Mouse (Mus musculus) small intestine, adult 2 months (tissue): ENCODE results near the gene Sec14l5.

ENCODE experiments used
- CTCF ChIP-seq: fragments of 200-500 bp; IDR thresholded peaks from 2 replicates; pipeline ENCODE4 v1.5.1; 2012; ENCODE audit warnings: low read depth, mild to moderate bottlenecking, control low read depth, inconsistent platforms, low read length, moderate library complexity, mixed read lengths; ENCODE audit not compliant: insufficient replicate concordance, insufficient read length; ENCODE audit errors: extremely low read depth
- POLR2A ChIP-seq: fragments of 200-500 bp; IDR thresholded peaks from 2 replicates; pipeline ENCODE4 v1.6.1; 2012; ENCODE audit warnings: low read depth, mild to moderate bottlenecking, control low read depth, inconsistent platforms, low read length, moderate library complexity

- TF ChIP-seq POLR2A: no peak
- no peak for TF ChIP-seq CTCF
Observed at GRCm38 (mm10) chr16:5113002-5113550, 33.8 kb upstream of the Sec14l5 start.
